Mouse (Mus musculus) CD8-positive naive resting alpha-beta T cell, adult 2 months (primary cell): ENCODE results near the gene Tm9sf4.

ENCODE experiments used
- DNase-seq, 2 experiments: peaks; one replicate each; pipeline ENCODE4 v3.0.0; 2022; ENCODE audit warnings: low read depth in 2 of 2, low spot score in 2 of 2

Gene Tm9sf4

DNA sequence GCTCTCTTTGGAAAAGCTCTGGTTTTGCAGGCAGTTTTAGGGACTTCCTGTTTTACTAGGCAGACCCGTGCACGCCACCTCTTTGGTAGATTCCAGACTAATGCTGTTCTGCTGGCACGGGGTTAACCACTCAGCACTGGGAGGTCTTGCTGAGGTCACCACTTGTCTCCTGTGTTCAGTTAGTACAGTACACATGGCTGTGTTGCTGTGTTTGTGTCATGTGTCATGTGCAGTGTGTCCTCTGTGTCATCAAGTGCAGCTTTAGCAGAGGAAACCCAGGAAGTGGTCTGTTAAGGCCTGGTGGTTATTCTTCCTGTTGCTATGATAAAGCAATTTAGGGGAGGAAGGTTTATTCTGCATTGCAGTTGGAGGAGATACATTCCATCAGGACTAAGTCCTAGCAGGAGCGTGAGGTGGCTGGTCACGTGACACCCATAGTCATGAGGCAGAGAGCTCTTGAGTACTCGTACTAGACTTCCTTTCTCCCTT is 53.7 kb downstream of the Tm9sf4 start:
- peak; percentile 61 to 65 for DNase-seq

DNA sequence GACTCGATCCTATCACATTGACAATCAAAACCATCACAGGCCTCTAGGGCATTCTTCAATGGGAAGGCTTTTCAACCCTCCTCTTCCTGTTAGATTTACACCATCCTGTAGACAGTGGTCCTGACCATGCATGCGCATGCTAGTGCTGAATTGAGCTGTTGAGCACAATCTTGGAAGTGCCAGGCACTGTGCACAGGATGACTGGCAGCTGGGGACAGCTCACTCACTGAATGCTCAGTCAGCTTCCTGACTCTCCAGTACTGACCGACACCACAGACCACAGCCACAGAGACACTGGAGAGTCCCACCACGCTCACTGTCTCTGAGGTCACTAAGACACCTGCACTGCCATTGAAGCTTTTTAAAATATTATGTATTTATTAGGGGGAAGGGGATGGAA is 54.3 kb downstream of the Tm9sf4 start:
- no peak for DNase-seq

DNA sequence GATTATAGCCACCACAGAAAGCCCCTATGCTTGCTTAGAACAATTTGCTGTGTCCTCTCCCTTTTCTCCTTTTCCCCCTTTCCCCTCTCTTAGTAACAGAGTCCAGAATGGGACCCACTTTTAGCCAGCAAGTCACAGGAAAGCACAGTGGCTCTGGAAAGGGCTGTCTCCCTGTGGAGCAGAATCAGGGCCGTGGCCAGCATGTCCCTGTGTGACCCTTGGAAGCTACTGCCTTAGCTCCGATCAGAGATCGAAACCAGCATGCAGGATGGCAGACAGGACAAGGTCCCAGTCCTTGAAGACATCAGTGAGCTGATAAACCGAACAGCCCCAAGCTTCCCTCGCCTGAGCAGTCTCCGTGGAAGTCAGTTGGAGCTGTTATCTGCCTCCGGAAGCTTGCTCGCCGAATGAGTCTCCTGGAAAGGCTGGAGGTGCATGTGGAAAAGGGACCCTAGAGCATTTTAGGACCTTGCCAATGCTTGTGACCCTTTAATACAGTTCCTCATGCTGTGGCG is 56.8 kb downstream of the Tm9sf4 start:
- DNase-seq: no peak

DNA sequence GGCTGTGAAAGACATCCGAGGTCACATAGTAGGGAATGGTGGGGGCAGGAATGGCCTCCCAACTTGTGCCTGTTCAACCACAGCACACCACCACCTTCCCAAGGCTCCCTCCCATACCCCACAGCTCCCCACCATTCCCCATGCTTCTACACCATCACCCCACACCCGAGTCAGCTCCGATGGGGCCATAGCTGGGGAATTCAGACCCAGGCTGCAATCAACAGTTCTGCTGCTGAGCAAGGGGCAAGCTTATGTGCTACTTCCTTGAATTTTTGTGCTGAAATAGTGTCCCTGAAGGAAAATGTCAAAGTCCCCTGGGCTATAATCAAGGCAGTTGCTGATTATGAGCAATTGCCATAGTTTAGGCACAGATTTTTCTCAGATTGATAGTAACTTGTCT is 57.4 kb downstream of the Tm9sf4 start:
- no peak for DNase-seq

GRCm38 (mm10) chr2:153221620-153222019 is 60.5 kb downstream of the Tm9sf4 start:
- no peak for DNase-seq

- DNase-seq: no peak
Observed at GRCm38 (mm10) chr2:153222130-153222529, 61.0 kb downstream of the Tm9sf4 start.

DNA sequence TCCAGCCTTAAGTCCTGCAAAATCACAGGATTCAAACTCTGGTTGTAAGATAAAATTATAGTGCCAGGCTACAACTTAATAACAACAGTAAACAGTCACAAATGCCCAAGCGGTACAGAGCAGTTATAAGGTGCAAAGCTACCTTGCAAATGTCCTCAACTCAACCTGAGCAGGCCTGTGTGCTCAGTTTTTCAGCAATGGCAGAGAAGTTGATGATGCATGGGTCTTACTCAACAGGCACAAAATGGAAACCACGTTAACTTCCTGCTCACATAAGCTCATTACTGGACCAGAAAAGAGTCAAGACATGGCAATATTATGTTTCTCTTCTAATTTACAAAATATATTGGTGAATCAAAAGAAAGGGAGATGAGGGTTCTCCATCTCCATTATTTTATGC is 61.5 kb downstream of the Tm9sf4 start:
- DNase-seq: no peak

DNA sequence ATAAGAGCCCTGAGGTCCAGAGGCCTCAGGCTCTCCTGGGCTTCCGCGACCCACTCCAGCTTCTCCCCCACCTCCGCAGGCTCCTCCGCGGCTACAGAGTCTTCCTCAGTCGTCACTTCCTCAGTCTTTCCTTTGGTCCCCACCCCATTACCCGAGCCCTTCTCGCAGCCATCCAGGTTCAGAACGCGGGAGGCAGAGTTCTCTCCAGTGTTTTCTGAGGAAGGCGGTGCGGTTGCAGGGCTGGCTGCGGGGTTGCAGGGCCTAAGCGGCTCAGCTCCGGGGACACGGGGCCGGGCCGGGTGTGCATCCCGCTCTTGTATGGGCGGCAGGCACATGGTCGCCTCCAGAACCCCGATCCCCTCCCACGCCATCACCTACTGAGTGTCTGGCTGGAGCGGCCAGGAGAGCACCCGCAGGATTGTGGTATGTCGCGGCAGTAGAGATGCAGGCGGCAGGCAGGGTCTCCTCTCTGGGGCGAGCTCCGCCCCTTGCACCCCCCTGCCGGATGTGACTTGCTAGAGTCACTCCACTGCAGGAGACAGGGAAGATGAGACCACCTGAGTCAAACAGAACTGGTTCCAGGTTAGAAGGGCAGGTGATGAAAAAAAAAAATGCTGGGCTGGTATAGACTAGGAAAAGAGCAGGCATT is 64.0 kb downstream of the Tm9sf4 start, which contains the start of gene Tspyl3:
TSS of gene Tspyl3 (minus strand) at position 496 of the 649 bp plus-strand sequence.
- DNase-seq: peak; percentile 36 to 54

GRCm38 (mm10) chr2:153225595-153225953 is 64.5 kb downstream of the Tm9sf4 start:
- no peak for DNase-seq

DNA sequence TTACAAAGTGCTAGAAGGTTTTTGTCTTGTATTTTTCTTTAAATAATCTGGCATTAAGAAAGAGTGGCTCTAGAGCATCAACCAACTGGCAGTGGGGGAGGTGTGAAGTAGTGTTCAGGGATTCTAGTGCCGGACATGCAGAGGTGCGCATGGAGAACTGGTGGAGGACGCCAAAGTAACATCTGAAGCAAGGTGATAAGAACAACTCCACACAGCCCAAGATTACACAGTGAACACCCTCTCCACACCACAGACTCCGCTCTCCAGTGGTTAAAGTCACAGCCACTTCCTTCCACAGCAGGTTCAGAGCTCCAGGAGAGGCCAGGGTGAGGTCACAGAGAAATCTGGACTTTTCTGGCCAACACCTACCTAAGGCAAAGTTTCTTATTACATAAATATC is 66.9 kb downstream of the Tm9sf4 start:
- DNase-seq: no peak

GRCm38 (mm10) chr2:153228523-153228922 is 67.4 kb downstream of the Tm9sf4 start:
- DNase-seq: no peak

- no peak for DNase-seq
Observed at GRCm38 (mm10) chr2:153237193-153237592, 76.1 kb downstream of the Tm9sf4 start.

GRCm38 (mm10) chr2:153237891-153238290 is 76.8 kb downstream of the Tm9sf4 start:
- DNase-seq: no peak

DNA sequence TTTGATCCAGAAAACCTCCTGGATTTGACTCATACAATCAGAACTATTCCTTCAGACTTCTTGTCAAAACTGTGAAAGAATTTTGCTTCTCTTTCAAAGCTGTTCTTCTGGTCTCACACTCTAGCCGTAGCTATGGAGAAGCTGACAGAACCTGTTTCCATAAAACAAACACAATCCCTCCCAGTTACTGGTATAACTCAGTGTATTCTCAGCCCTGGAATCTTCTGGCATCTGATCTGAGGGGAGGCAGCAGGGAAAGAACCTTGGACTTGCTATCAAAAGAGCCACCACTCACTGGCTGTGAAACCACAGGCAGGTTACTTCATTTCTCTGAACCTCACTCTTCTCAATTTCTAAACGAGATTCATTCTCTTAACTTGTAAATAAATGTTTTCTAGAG is 77.3 kb downstream of the Tm9sf4 start:
- no peak for DNase-seq

DNA sequence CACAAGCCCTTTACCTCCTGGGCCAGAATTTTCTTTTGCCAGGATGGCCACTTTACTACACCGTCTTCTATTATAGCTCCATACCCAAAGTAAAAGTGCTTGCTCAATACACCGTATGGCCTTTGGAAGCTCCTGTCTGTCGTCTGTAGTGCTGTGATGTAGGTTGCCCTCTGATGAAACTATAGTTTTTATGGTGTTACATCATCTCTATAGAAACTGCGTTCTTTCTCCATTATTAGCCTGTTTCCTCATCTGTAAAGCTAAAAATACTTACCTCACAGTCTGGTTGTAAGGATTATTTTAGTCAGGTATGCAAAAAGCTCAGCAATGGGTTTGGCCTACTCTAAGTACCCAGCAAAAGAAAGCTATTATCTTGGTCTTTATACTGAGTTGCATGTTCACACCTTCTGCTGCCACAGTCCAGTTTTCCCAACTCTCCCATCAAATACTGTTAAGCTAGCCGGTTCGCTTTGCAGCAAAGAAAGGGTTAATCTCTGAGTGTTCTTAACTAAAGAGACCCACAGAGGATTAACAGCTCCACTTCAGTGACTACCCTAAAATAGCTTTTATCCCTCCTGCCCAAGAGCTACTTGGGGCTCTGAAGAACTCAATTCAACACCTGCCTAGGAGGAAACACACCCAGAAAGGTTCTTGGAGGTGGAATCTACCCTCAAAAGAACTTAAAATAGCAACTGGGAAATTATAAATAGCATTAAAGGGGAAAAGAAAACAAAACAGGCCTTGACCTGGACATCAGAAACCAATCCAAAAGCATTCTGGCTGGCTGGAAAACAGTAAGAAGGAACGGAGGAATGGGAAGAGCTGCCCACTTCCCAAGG is 78.1 kb downstream of the Tm9sf4 start:
- no peak for DNase-seq

- DNase-seq: no peak
Observed at GRCm38 (mm10) chr2:153239860-153240480, 78.9 kb downstream of the Tm9sf4 start.

GRCm38 (mm10) chr2:153240701-153241235 is 79.7 kb downstream of the Tm9sf4 start:
- DNase-seq: peak in 1 of 2 experiments; percentile 17

DNA sequence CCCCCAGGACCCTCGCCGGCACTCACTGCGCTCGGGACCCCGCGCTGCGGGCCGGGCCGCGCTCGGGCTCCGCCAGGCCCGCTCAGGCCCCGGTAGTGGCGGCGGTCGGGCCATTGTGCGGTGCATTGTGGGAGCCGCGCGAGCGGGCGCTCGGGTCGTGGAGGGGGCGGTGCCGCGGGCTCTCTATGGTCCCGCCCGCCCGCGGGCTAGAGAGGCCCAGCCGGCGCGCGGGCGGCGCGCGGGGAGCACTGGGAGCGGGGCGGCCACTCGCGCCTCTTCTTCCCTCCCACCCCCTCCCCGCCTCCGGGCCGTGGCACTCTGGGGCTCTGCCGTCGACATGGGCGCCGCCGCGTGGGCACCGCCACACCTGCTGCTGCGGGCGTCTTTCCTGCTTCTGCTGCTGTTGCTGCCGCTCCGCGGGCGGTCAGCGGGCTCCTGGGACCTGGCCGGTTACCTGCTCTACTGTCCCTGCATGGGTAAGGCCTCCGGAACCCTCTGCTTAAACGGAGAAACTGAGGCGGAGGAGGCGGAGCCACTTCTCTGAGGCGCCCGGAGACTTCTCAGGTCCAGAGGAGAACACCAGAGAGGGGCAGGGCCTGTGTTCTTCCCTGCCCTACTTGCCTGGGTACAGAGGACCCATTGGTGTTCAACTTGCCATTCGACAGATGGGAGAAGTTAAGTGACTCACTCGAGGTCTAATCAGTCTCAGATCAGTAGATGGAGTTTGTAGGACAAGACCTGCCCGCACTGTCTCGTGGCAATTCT is 80.3 kb downstream of the Tm9sf4 start, which contains the start of the genes Plagl2 and Pofut1:
TSS of gene Plagl2 (minus strand) at position 177 of the 765 bp plus-strand sequence.
TSS of gene Pofut1 (plus strand) at position 284 of the 765 bp plus-strand sequence.
- peak; percentile 78 to 81 for DNase-seq

- DNase-seq: no peak
Observed at GRCm38 (mm10) chr2:153242156-153242555, 81.1 kb downstream of the Tm9sf4 start.

- no peak for DNase-seq
Observed at GRCm38 (mm10) chr2:153249751-153250150, 88.6 kb downstream of the Tm9sf4 start.
